Mouse (Mus musculus) liver, embryonic 14.5 days (tissue): ENCODE data around the gene Kcnj16. TPM values are rescaled to one million over a fixed set of nuclear protein-coding genes. Genes with fewer than 3 reads are reported as not detected.

Experiments used
- ATAC-seq: fragments of 200-750 bp; cut with Nextera tagmentation; 2 replicates; pipeline ENCODE4 v1.8.0; 2017; ENCODE audit warnings: moderate number of reproducible peaks, mild to moderate bottlenecking, moderate library complexity; ENCODE audit not compliant: insufficient read depth
- DNase-seq, 3 experiments: peaks; one replicate each; pipeline ENCODE4 v3.0.0-alpha.2; 2012 to 2013; ENCODE audit warnings: low read depth in 3 of 3, low spot score in 3 of 3
- H3K27ac ChIP-seq: fragments of 300-500 bp; sonication (generic); 2 replicates; pipeline ENCODE4 v1.5.1; 2014; ENCODE audit warnings: moderate library complexity, mild to moderate bottlenecking, control low read depth, inconsistent platforms
- H3K27me3 ChIP-seq: fragments of 300-500 bp; sonication (generic); 2 replicates; pipeline ENCODE4 v1.6.1; 2014; ENCODE audit warnings: mild to moderate bottlenecking, low read length, moderate library complexity; ENCODE audit not compliant: control insufficient read depth, insufficient read depth
- H3K36me3 ChIP-seq: fragments of 300-500 bp; sonication (generic); replicated peaks from 2 replicates; pipeline ENCODE4 v1.6.1; 2014; ENCODE audit warnings: low read depth; ENCODE audit not compliant: control insufficient read depth, insufficient read depth
- H3K4me1 ChIP-seq, 2 experiments: fragments of 200-500 bp in 1 of 2; fragments of 300-500 bp in 1 of 2; sonication (generic) in 1 of 2; replicated peaks; 2 replicates each; pipeline ENCODE4 v1.6.1; 2012 to 2014; ENCODE audit warnings: antibody characterized with exemption in 1 of 2, inconsistent platforms in 1 of 2, low read length in 1 of 2; ENCODE audit not compliant: control insufficient read depth in 2 of 2, insufficient read depth in 2 of 2
- H3K4me2 ChIP-seq: fragments of 300-500 bp; sonication (generic); 2 replicates; pipeline ENCODE4 v1.6.1; 2014; ENCODE audit warnings: low read depth, mild to moderate bottlenecking, control low read depth, moderate library complexity
- H3K4me3 ChIP-seq, 2 experiments: fragments of 200-500 bp in 1 of 2; fragments of 300-500 bp in 1 of 2; sonication (generic) in 1 of 2; 2 replicates each; pipeline ENCODE4 v1.5.1; 2012 to 2014; ENCODE audit warnings: low read depth in 2 of 2, low read length in 2 of 2, mild to moderate bottlenecking in 2 of 2, control low read depth in 1 of 2, inconsistent platforms in 1 of 2, moderate library complexity in 1 of 2; ENCODE audit not compliant: insufficient read depth in 1 of 2
- H3K9ac ChIP-seq: fragments of 300-500 bp; sonication (generic); replicated peaks from 2 replicates; pipeline ENCODE4 v1.6.1; 2014; ENCODE audit warnings: mild to moderate bottlenecking, control low read depth, moderate library complexity
- H3K9me3 ChIP-seq: fragments of 300-500 bp; sonication (generic); 2 replicates; pipeline ENCODE4 v1.6.1; 2016; ENCODE audit warnings: low read length, mixed read lengths; ENCODE audit not compliant: control insufficient read depth
- CTCF ChIP-seq: IDR thresholded peaks from 2 replicates; pipeline ENCODE4 v1.5.1; 2016; ENCODE audit warnings: antibody characterized with exemption, low read depth, control low read depth
- EP300 ChIP-seq: IDR thresholded peaks from 2 replicates; pipeline ENCODE4 v1.6.1; 2016; ENCODE audit warnings: antibody characterized with exemption, low read depth
- WGBS: fragments of 180-500 bp; shearing (Covaris S2); extraction: QIAGEN DNeasy Blood & Tissue Kit; methylation state at CpG from one replicate; pipeline ENCODE4 v1.1.7; 2014; ENCODE audit not compliant: insufficient replicate concordance; 5-methylcytosine and 5-hydroxymethylcytosine counted together
- polyA plus RNA-seq, 2 experiments: library from polyadenylated mRNA; depleted of rRNA in 1 of 2; stranded (reverse) in 1 of 2; unstranded in 1 of 2; fragments of >200 nt; fragmentation: Nextera tagmentation in 1 of 2; extraction: Ambion mirVana in 1 of 2; gene quantifications; 2 replicates each; pipeline versions ENCODE4 v1.2.1 to v1.2.3; 2012 to 2014

Gene Kcnj16
- polyA plus RNA-seq, 2 experiments, result 0.06 TPM; not detected in 1

DNA sequence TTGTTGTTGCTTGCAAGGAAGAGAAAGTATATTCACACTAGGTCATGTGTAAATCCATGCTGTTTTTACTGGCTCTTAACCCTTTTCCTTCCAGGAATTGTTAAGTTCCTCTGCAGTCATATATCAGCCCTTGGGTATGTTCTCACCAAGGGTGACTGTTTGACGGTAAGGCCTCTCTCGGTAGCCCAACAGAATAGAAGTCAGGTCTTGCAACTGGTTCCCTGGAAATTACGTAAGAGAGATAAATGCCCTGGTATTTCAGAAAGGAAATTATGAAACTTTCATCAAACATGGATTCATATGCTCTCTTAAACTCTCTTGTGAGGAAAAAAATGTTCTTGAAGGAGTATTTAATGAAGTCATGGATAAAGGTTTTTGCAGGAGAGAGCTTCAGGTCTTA, 86.4 kb downstream of the Kcnj16 start:
- Histone ChIP-seq H3K4me3 (no peak overlapping the region), H3K36me3 (no peaks in the 10 kb centered on the region), H3K9me3 (no peaks in the 10 kb centered on the region), H3K4me2 (no peak overlapping the region), H3K4me1 (no peaks in the 10 kb centered on the region), H3K27me3 (no peaks in the 10 kb centered on the region), H3K27ac (no peak overlapping the region), H3K9ac (no peak overlapping the region)
- ATAC-seq, result no peak
- WGBS, result 50% methylated on average over 3 of the region's 3 CpGs
- DNase-seq, result no peak
- no peak for TF ChIP-seq CTCF
- TF ChIP-seq EP300, result no peak

DNA sequence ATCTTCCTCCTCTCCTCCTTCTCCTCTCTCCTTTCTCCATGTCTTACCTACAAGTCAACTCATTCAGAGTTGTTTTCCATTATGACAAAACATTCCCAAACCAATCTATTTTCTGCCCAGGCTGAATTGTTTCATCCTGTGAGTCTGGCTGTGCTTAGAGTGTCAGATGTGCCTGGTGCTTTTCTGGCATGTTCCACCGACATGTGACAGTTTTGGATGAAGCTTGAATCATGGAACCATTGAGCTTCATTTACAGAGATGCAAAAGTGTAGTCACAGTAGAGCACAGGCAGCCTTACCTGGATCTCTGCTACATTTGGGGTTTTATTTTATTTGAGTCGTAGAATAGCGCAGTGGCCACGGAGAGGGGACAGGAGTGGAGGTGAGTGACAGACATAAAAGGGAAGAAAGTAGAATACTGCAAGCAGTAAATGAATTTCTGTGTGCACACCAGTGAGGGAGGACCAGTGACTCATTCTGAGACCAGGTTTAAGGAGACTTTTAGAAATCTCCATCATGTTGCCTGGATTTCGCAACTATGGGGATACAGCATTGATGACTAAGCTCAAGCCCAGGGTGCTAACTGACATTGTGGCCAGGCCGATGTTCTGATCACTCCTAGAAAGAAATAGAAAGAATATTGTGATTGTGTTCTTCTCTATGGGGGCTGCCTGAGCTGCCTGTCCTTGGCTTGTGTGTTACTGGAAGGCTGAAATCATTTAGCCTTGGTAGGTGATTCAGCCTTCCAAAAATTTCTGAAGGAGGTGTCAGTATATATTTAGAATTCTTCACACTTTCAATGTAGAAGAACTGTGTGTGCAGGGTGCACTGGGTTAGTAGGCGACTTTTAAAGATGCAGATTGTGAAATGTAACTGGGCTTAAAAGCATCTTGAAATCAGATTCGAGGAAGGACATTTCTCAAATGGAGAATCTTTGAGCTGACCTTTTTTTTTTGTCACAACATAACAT, 87.3 kb downstream of the Kcnj16 start:
- ATAC-seq (no peak), DNase-seq (no peak)
- Histone ChIP-seq H3K27me3 (no peaks in the 10 kb centered on the region), H3K27ac (no peak overlapping the region), H3K4me2 (no peak overlapping the region), H3K4me3 (no peak overlapping the region), H3K9me3 (no peaks in the 10 kb centered on the region), H3K36me3 (no peaks in the 10 kb centered on the region), H3K9ac (no peak overlapping the region), H3K4me1 (no peaks in the 10 kb centered on the region)
- 65% methylated on average over 8 of the region's 8 CpGs for WGBS
- TF ChIP-seq EP300 (no peak), CTCF (no peak)

DNA sequence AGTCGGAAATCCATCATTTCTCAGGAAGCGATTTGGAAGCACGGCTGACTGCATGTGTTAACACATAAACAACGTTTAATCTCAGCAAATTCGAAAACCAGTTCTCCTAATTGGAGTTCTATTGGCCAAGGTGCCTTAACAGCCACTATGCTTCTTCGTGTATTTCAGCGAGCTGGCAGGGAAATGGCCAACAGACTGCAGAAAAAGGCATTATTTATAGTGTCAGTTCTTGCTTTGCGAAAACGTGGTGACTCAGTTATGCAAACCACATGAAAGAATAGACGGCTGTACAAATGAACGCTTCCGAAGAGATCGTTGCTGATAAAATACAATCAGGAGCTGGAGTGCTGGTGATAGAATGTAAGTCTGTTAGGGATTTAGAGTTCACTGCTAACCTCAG, 88.2 kb downstream of the Kcnj16 start:
- Histone ChIP-seq H3K9me3 (no peaks in the 10 kb centered on the region), H3K27me3 (no peaks in the 10 kb centered on the region), H3K9ac (no peak overlapping the region), H3K4me2 (no peak overlapping the region), H3K36me3 (no peaks in the 10 kb centered on the region), H3K4me3 (no peak overlapping the region), H3K27ac (no peak overlapping the region), H3K4me1 (no peaks in the 10 kb centered on the region)
- 43% methylated on average over 13 of the region's 13 CpGs for WGBS
- DNase-seq, result no peak
- no peak for TF ChIP-seq CTCF
- ATAC-seq, result no peak

DNA sequence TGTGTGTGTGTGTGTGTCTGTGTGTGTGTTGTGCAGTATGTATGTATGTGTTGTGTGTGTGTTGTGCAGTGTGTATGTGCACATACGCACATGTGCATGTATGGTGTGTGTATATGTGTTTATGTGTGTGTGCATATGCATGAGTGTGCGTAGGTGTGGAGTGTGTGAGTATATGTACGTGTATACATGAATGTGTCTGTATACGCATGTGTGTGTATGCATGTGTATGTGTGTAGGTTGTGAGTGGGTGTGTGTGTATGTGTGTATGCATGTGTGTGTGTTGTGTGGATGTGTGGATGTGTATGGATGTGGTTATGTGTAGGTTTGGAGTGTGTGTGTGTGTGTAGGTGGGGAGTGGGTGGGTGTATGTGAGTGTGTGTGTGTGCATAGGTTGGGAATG, 89.6 kb downstream of the Kcnj16 start:
- Histone ChIP-seq H3K9me3 (no peaks in the 10 kb centered on the region), H3K36me3 (no peaks in the 10 kb centered on the region), H3K4me1 (no peaks in the 10 kb centered on the region), H3K9ac (no peak overlapping the region), H3K4me3 (no peak overlapping the region), H3K27ac (no peak overlapping the region), H3K4me2 (no peak overlapping the region), H3K27me3 (no peaks in the 10 kb centered on the region)
- 81% methylated on average over 4 of the region's 4 CpGs for WGBS
- TF ChIP-seq CTCF, result no peak
- TF ChIP-seq EP300, result no peak
- ATAC-seq, result no peak
- DNase-seq, result no peak

DNA sequence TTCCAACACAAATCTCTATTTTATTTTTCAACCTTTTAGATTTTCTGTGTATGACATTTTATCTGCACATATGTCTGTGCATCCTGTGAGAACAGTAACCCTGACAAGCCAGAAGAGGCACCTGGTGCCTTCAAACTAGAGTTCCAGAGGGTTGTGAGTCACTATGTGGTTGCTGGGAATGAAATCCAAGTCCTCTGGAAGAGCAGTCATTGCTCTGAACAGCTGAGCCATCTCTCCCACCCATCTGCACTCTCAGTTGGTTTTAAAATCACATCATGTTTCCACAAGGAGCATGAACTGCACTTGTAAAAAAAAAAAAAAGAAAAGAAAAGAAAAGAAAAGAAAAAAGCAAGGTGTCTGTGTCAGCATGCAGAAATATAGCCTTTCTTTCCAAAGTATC, 91.6 kb downstream of the Kcnj16 start:
- no peaks in the 10 kb centered on the region for H3K9me3 ChIP-seq
- TF ChIP-seq CTCF (no peak), EP300 (no peak)
- no peak overlapping the region for H3K9ac ChIP-seq
- DNase-seq (no peak), ATAC-seq (no peak)
- no peak overlapping the region for H3K4me2 ChIP-seq
- no peaks in the 10 kb centered on the region for H3K4me1 ChIP-seq
- H3K27ac ChIP-seq, result no peak overlapping the region
- H3K4me3 ChIP-seq, result no peak overlapping the region
- H3K27me3 ChIP-seq, result no peaks in the 10 kb centered on the region
- no peaks in the 10 kb centered on the region for H3K36me3 ChIP-seq
